Mouse (Mus musculus) liver, postnatal 0 days (tissue): ENCODE measurements at regions not wholly inside any gene's neighbourhood (a gene's known extent, or its start where the extent isn't known, plus 50 kb on each side); places are given as distances from the start of the nearest gene placed in this dataset.

Experiments
- CTCF ChIP-seq: sonication (generic); IDR thresholded peaks from 2 replicates; pipeline ENCODE4 v1.5.1; 2016; ENCODE audit warnings: antibody characterized with exemption, low read depth
- EP300 ChIP-seq: IDR thresholded peaks from 2 replicates; pipeline ENCODE4 v1.6.1; 2016; ENCODE audit warnings: antibody characterized with exemption, low read depth, mild to moderate bottlenecking

- TF ChIP-seq CTCF: no peak
- TF ChIP-seq EP300: no peak
Measured at GRCm38 (mm10) chr1:47511426-47511825, 618.8 kb upstream of the Slc39a10 start.
